35 mouse cellular contexts compared by ENCODE assay signal in genomic region chr4:97123861-97124260, GRCm38 (mm10). TPM values are rescaled to one million over a fixed set of nuclear protein-coding genes. Genes with fewer than 3 reads are reported as not detected.
DNase-seq lines count a peak whose midpoint lies in the region; ATAC-seq and TF ChIP-seq lines count a peak whose summit lies in the region.
"Had no signal": no experiment of that assay in that cellular context is flagged by ENCODE, and none has a peak within 500 bp of the region (broad histone marks: within the 10 kb centered on the region; RNA-seq: fewer than 3 reads in every experiment).

No protein-coding gene starts in this region.

- no peak for TF ChIP-seq POLR2A in brain, embryonic 14.5 days (IDR thresholded peaks at IDR 0.05; ENCODE audit: borderline replicate concordance, extremely low read depth, insufficient read depth, insufficient read length, poor library complexity, severe bottlenecking)

- H3K4me1 ChIP-seq in forebrain, embryonic 15.5 days, result no peaks in the 10 kb centered on the region; the same call in 1 of the 2 replicates
- H3K4me1 ChIP-seq in forebrain, embryonic 12.5 days, result no peaks in the 10 kb centered on the region
- H3K4me1 ChIP-seq: embryonic facial prominence, embryonic 10.5 days; embryonic facial prominence, embryonic 13.5 days; heart, embryonic 10.5 days; heart, embryonic 13.5 days had no signal

- peak; percentile 53; the same call in 1 of the 2 replicates for ATAC-seq in forebrain, embryonic 15.5 days (replicated peaks)
- ATAC-seq in forebrain, embryonic 12.5 days (ENCODE audit: low FRiP score), result no peak
- ATAC-seq: CD4-positive, CD25-positive, alpha-beta regulatory T cell, adult 4 months; hindbrain, postnatal 0 days; inflammation-experienced regulatory T-cells, adult 6 months; intestine, embryonic 16.5 days had no signal

- no peak overlapping the region for H3K9ac ChIP-seq in forebrain, embryonic 15.5 days (replicated peaks)
- H3K9ac ChIP-seq in forebrain, embryonic 12.5 days, result no peak overlapping the region
- H3K9ac ChIP-seq: embryonic facial prominence, embryonic 13.5 days; heart, embryonic 13.5 days; hindbrain, embryonic 14.5 days had no signal

- no peak for TF ChIP-seq CTCF in brain, embryonic 14.5 days (IDR thresholded peaks at IDR 0.05; ENCODE audit: borderline replicate concordance, extremely low read depth, insufficient read depth, insufficient read length)

- H3K9me3 ChIP-seq in forebrain, embryonic 15.5 days, result no peaks in the 10 kb centered on the region
- no peaks in the 10 kb centered on the region for H3K9me3 ChIP-seq in forebrain, embryonic 12.5 days
- H3K9me3 ChIP-seq: embryonic facial prominence, embryonic 10.5 days; embryonic facial prominence, embryonic 13.5 days; heart, embryonic 10.5 days; heart, embryonic 13.5 days had no signal

- no peak overlapping the region for H3K4me3 ChIP-seq in forebrain, embryonic 15.5 days
- H3K4me3 ChIP-seq in forebrain, embryonic 12.5 days (replicated peaks), result no peak overlapping the region
- H3K4me3 ChIP-seq: embryonic facial prominence, embryonic 10.5 days; embryonic facial prominence, embryonic 13.5 days; erythroblast, embryonic 14.5 days; heart, adult 2 months; heart, embryonic 10.5 days; heart, embryonic 13.5 days had no signal

- WGBS in forebrain, embryonic 15.5 days, result 38% methylated on average over 1 of the region's 1 CpGs
- WGBS in forebrain, embryonic 12.5 days, result 72% methylated on average over 1 of the region's 1 CpGs

- DNase-seq in layer of hippocampus, adult 9-11 months, result peak; percentile 5
- DNase-seq in layer of hippocampus, adult 8-10 months (ENCODE audit: low spot score in 2 of 2), result no peak
- DNase-seq in brain, embryonic 14.5 days (ENCODE audit: low read depth), result peak; percentile 71
- no peak for DNase-seq in frontal cortex, postnatal 14 days (ENCODE audit: low spot score in 2 of 2)
- DNase-seq: adrenal gland, adult 2 months; adrenal gland, postnatal 14 days; cerebellum, adult 18-20 months; cerebellum, adult 9-11 months; cerebellum, postnatal 36 days; embryo, embryonic 11 days; gastrocnemius, postnatal 10 days; gastrocnemius, postnatal 36 days; heart, adult 2 months; heart, postnatal 14 days; heart, postnatal 4 days had no signal

- no peaks in the 10 kb centered on the region for H3K36me3 ChIP-seq in forebrain, embryonic 15.5 days
- H3K36me3 ChIP-seq in forebrain, embryonic 12.5 days (replicated peaks), result no peaks in the 10 kb centered on the region
- H3K36me3 ChIP-seq: embryonic facial prominence, embryonic 10.5 days; embryonic facial prominence, embryonic 13.5 days; heart, embryonic 10.5 days; heart, embryonic 13.5 days had no signal

- no peak overlapping the region for H3K4me2 ChIP-seq in forebrain, embryonic 15.5 days (replicated peaks)
- H3K4me2 ChIP-seq in forebrain, embryonic 12.5 days, result no peak overlapping the region
- H3K4me2 ChIP-seq: embryonic facial prominence, embryonic 13.5 days; heart, embryonic 13.5 days; hindbrain, embryonic 14.5 days had no signal

- H3K27me3 ChIP-seq in forebrain, embryonic 15.5 days, result no peaks in the 10 kb centered on the region
- no peaks in the 10 kb centered on the region for H3K27me3 ChIP-seq in forebrain, embryonic 12.5 days
- H3K27me3 ChIP-seq: embryonic facial prominence, embryonic 13.5 days; heart, embryonic 13.5 days had no signal

- H3K27ac ChIP-seq in forebrain, embryonic 15.5 days (replicated peaks), result 0 out of 2 replicates have a peak overlapping the region, but pooled peaks have one; percentile 27
- no peak overlapping the region for H3K27ac ChIP-seq in forebrain, embryonic 12.5 days
- H3K27ac ChIP-seq: embryonic facial prominence, embryonic 10.5 days; embryonic facial prominence, embryonic 13.5 days; heart, adult 2 months; heart, embryonic 10.5 days; heart, embryonic 13.5 days; hindbrain, embryonic 14.5 days; hindbrain, postnatal 0 days had no signal

RNA-seq across cellular contexts. Expression of gene Gm10192, which starts 59.1 kb away (rescaled TPM):
- not detected in 2 replicates for polyA plus RNA-seq in forebrain, embryonic 15.5 days (2015; fragmentation: Nextera tagmentation; extraction: Ambion mirVana)
- not detected in 2 replicates for polyA plus RNA-seq in forebrain, embryonic 12.5 days (2016; fragmentation: Nextera tagmentation; extraction: Ambion mirVana)
- not detected for total RNA-seq in layer of hippocampus, adult 8-10 months (2022)
- not detected in 2 replicates for polyA plus RNA-seq in brain, embryonic 14.5 days (2012; rRNA removed)
- total RNA-seq: adrenal gland, adult 2 months; adrenal gland, postnatal 14 days; adrenal gland, postnatal 4 days; gastrocnemius, adult 18-20 months; gastrocnemius, postnatal 10 days; gastrocnemius, postnatal 36 days; granulocyte monocyte progenitor cell, adult 5-6 weeks; heart, adult 2 months; heart, postnatal 14 days; heart, postnatal 4 days; hindbrain, postnatal 0 days; MEL had no signal
- polyA plus RNA-seq: adrenal gland, adult 2 months; C2C12; CD4-positive, CD25-positive, alpha-beta regulatory T cell, adult 4 months; cortical plate, adult 2 months; embryonic facial prominence, embryonic 10.5 days; embryonic facial prominence, embryonic 13.5 days; erythroblast, embryonic 14.5 days; heart, adult 2 months; heart, embryonic 10.5 days; heart, embryonic 13.5 days; heart, embryonic 16.5 days; hindbrain, embryonic 11.5 days; hindbrain, embryonic 14.5 days; hindbrain, postnatal 0 days; inflammation-experienced regulatory T-cells, adult 6 months; intestine, embryonic 16.5 days had no signal

Comparison
In these comparisons a context has a peak if more than half of its experiments do, and no peak if none do; other contexts are left out.
1. DNase-seq: peak in layer of hippocampus, adult 9-11 months (single experiment) and brain, embryonic 14.5 days (single experiment); none in layer of hippocampus, adult 8-10 months (0 of 2) and frontal cortex, postnatal 14 days (0 of 2).